Comparison of ENCODE assay signal across 8 mouse cellular contexts in genomic region chr1:93754573-93755290, GRCm38 (mm10). TPM values are rescaled to one million over a fixed set of nuclear protein-coding genes. Genes with fewer than 3 reads are reported as not detected.
DNase-seq lines count a peak whose midpoint lies in the region; ATAC-seq and TF ChIP-seq lines count a peak whose summit lies in the region.

Thap4 (minus strand) TSS chr1:93754864.

- H3K4me1 ChIP-seq in G1E (ENCODE audit: insufficient read depth, low read depth, low read length) = peaks cover 53% of the 10 kb centered on the region
- no peaks in the 10 kb centered on the region; the same call in 1 of the 2 replicates for H3K4me1 ChIP-seq in cerebellum, adult 2 months (ENCODE audit: control insufficient read depth, insufficient read depth, low read length)
- H3K4me1 ChIP-seq in forebrain, postnatal 0 days (ENCODE audit: insufficient read depth) = 0 out of 2 replicates have a peak, but pooled peaks cover 9% of the 10 kb centered on the region
- peaks cover 6% of the 10 kb centered on the region for H3K4me1 ChIP-seq in lung, adult 2 months (ENCODE audit: control insufficient read depth, insufficient read depth, low read length)
- H3K4me1 ChIP-seq in neural tube, embryonic 15.5 days = peaks cover 41% of the 10 kb centered on the region

- H3K36me3 ChIP-seq in G1E (replicated peaks) = peaks cover 42% of the 10 kb centered on the region
- peaks cover 10% of the 10 kb centered on the region for H3K36me3 ChIP-seq in forebrain, postnatal 0 days (ENCODE audit: insufficient read depth)
- H3K36me3 ChIP-seq in neural tube, embryonic 15.5 days = peaks cover 10% of the 10 kb centered on the region

- under 1% methylated on average over 120 of the region's 121 CpGs for WGBS in cerebellum, adult 2 months
- WGBS in forebrain, postnatal 0 days = 5% methylated on average over 110 of the region's 121 CpGs
- under 1% methylated on average over 113 of the region's 121 CpGs for WGBS in lung, adult 2 months
- under 1% methylated on average over 89 of the region's 121 CpGs for WGBS in neural tube, embryonic 15.5 days

- intact Hi-C loops in heart, postnatal 36 days (cut with DNase I) = loop anchor here (1.0 to 5.0 kb wide), 3 partner anchors 46 to 412 kb away; partner anchors contain the start of genes Dtymk, Hdlbp, Pask and Ppp1r7

- TF ChIP-seq CTCF in G1E (IDR thresholded peaks at IDR 0.05; ENCODE audit: low read depth, low read length) = no peak
- no peak for TF ChIP-seq CTCF in cerebellum, adult 2 months (IDR thresholded peaks at IDR 0.05; ENCODE audit: borderline replicate concordance, insufficient read depth, low read depth, low read length)
- TF ChIP-seq CTCF in forebrain, postnatal 0 days (IDR thresholded peaks at IDR 0.05; ENCODE audit: low read depth) = no peak
- TF ChIP-seq CTCF in layer of hippocampus, adult 2 months (conservative IDR thresholded peaks at IDR 0.05) = no peak
- no peak for TF ChIP-seq CTCF in lung, adult 2 months (IDR thresholded peaks at IDR 0.05; ENCODE audit: insufficient read depth, low read length)

- H3K27me3 ChIP-seq in G1E (ENCODE audit: insufficient read depth, low read length) = no peaks in the 10 kb centered on the region
- H3K27me3 ChIP-seq in cerebellum, adult 2 months (ENCODE audit: control insufficient read depth, insufficient read depth, low read length) = no peaks in the 10 kb centered on the region
- H3K27me3 ChIP-seq in forebrain, postnatal 0 days (ENCODE audit: insufficient read depth, low read length) = no peaks in the 10 kb centered on the region
- no peaks in the 10 kb centered on the region for H3K27me3 ChIP-seq in neural tube, embryonic 15.5 days (replicated peaks)

- peak within 1 kb of the TSS; percentile 54 for H3K27ac ChIP-seq in cerebellum, adult 2 months (ENCODE audit: insufficient read depth, low read length)
- peak within 1 kb of the TSS; percentile 84 for H3K27ac ChIP-seq in forebrain, postnatal 0 days (ENCODE audit: low read depth, low read length)
- H3K27ac ChIP-seq in layer of hippocampus, adult 2 months = peak within 1 kb of the TSS; percentile 92
- H3K27ac ChIP-seq in neural tube, embryonic 15.5 days (replicated peaks) = peak within 1 kb of the TSS; percentile 89

- peak within 1 kb of the TSS; percentile 85 for H3K4me2 ChIP-seq in forebrain, postnatal 0 days (ENCODE audit: low read depth)
- peak within 1 kb of the TSS; percentile 79 for H3K4me2 ChIP-seq in neural tube, embryonic 15.5 days

- peak; percentile 92 for DNase-seq in G1E (ENCODE audit: low spot score)
- DNase-seq in cerebellum, adult 2 months = peak; percentile 92 to 95
- peak; percentile 95 for DNase-seq in forebrain, postnatal 0 days
- peak; percentile 92 to 95 for DNase-seq in heart, postnatal 36 days
- DNase-seq in layer of hippocampus, adult 2 months (ENCODE audit: low spot score in 2 of 2) = peak; percentile 93
- peak; percentile 89 for DNase-seq in lung, adult 2 months
- peak; percentile 97 for DNase-seq in testis, postnatal 10 days (ENCODE audit: low spot score)

- peak; percentile 71 for TF ChIP-seq POLR2A in cerebellum, adult 2 months (IDR thresholded peaks at IDR 0.05; ENCODE audit: borderline replicate concordance, insufficient read depth, low read length)
- peak; percentile 83; the same call in 1 of the 2 replicates for TF ChIP-seq POLR2A in lung, adult 2 months (IDR thresholded peaks at IDR 0.05; ENCODE audit: borderline replicate concordance, extremely low read depth, low read depth, low read length)

- H3K9me3 ChIP-seq in G1E (replicated peaks) = no peaks in the 10 kb centered on the region
- no peaks in the 10 kb centered on the region for H3K9me3 ChIP-seq in forebrain, postnatal 0 days (ENCODE audit: low read length)
- H3K9me3 ChIP-seq in neural tube, embryonic 15.5 days (replicated peaks) = no peaks in the 10 kb centered on the region

- peak; percentile 46 for ATAC-seq in G1E (ENCODE audit: extremely low read depth, insufficient number of reproducible peaks, low FRiP score, poor library complexity, severe bottlenecking)
- peak; percentile 96 for ATAC-seq in forebrain, postnatal 0 days
- peak; percentile 95 for ATAC-seq in neural tube, embryonic 15.5 days (ENCODE audit: low FRiP score)

- H3K9ac ChIP-seq in forebrain, postnatal 0 days = peak within 1 kb of the TSS; percentile 84
- peak within 1 kb of the TSS; percentile 78 for H3K9ac ChIP-seq in neural tube, embryonic 15.5 days (replicated peaks)

- H3K4me3 ChIP-seq in G1E (ENCODE audit: low read depth, low read length) = peak within 1 kb of the TSS; percentile 86
- H3K4me3 ChIP-seq in cerebellum, adult 2 months (replicated peaks; ENCODE audit: insufficient read depth, low read depth, low read length) = peak within 1 kb of the TSS; percentile 79
- H3K4me3 ChIP-seq in forebrain, postnatal 0 days (ENCODE audit: low read depth, low read length) = peak within 1 kb of the TSS; percentile 97
- H3K4me3 ChIP-seq in layer of hippocampus, adult 2 months = peak within 1 kb of the TSS; percentile 69
- peak within 1 kb of the TSS; percentile 79 for H3K4me3 ChIP-seq in lung, adult 2 months (replicated peaks; ENCODE audit: extremely low read depth, low read depth, low read length)
- H3K4me3 ChIP-seq in neural tube, embryonic 15.5 days (replicated peaks) = peak within 1 kb of the TSS; percentile 97

RNA-seq across cellular contexts. Expression of gene Thap4, which starts in this region (rescaled TPM):
- total RNA-seq in G1E (2014; fragmentation: Nextera tagmentation) = 30.3 and 39.4 TPM in 2 replicates
- 27.9 and 31.2 TPM in 2 replicates for total RNA-seq in G1E (2017)
- 60.1 and 71.1 TPM in 2 replicates for polyA plus RNA-seq in G1E (2012)
- polyA plus RNA-seq in cerebellum, adult 2 months (2012; rRNA removed) = 39.8 and 41.7 TPM in 2 replicates
- 53.2 and 71.3 TPM in 2 replicates for total RNA-seq in forebrain, postnatal 0 days (2014; rRNA removed)
- 51.2 and 53.2 TPM in 2 replicates for polyA plus RNA-seq in forebrain, postnatal 0 days (2015; fragmentation: Nextera tagmentation; extraction: Ambion mirVana)
- total RNA-seq in heart, postnatal 36 days (2021) = 10 to 100 TPM; 77.9 to 88.1 TPM
- 10 to 100 TPM; 35.2 to 35.4 TPM for total RNA-seq in layer of hippocampus, adult 2 months (2021)
- polyA plus RNA-seq in lung, adult 2 months (2012; rRNA removed) = 28.5 and 29.3 TPM in 2 replicates
- polyA plus RNA-seq in neural tube, embryonic 15.5 days (2015; fragmentation: Nextera tagmentation; extraction: Ambion mirVana) = 45.4 and 53.2 TPM in 2 replicates

Comparison
In these comparisons a context has a peak if more than half of its experiments do, and no peak if none do; other contexts are left out.
1. Peak in every context shown above with its lines: DNase-seq, ATAC-seq, H3K4me3 ChIP-seq and H3K27ac ChIP-seq.
2. ATAC-seq: peak in every context shown above with its lines; median percentile 96 in forebrain, postnatal 0 days; 95 in neural tube, embryonic 15.5 days; 46 in G1E.